Mouse (Mus musculus) fibroblast of lung, adult 2 months (primary cell): ENCODE measurements around the gene Foxk2.
A peak's percentile ranks its signal among the peaks of the same experiment; 100 is the strongest.

ENCODE experiments used
- DNase-seq: peaks from one replicate; pipeline ENCODE4 v3.0.0-alpha.2; 2011; ENCODE audit warnings: low read depth

Foxk2 gene

DNA sequence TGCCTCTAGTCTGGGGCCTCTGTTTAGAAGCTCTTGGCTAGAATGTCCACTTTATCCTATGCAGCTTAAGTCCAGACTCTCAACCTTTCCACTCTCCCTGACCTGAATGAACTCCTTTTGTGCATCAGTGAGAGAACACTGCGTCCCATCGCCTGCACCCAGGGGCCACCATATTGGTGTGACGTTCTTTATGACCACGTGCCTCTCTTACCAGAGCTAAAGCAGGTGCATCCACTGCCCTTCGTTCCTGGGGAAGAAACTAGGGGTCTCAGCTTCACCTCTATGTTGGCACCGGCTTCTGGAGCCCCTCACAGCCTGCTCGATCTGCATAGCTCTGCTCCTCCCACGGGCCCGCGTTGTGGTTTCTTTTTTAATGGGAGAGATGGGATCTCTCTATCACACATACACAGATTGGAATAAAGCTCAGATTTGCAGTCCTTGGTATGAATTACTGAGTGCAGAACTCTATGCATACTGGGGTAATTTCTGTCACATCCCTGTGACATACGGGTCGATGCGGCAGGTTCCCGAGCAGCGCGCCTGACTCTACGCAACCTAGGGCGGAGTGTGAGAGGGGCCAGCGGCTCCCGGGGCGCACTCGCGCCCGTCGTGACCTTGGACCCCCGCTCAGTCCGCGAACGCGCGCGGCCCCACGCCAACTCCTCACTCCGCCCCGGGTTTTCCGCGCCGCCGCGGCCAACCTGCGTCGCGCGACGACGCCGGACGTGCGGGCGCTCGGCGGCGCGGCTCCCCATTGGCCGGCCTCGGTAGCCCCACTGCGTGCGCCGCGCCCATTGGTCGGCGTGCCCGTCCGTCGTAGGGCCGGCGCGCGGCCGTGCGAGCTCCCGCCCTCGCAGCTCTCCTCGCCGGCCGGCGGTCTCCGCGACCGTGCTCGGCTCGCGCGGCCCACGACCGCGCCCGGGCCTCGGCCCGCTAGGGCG is at the start of gene Foxk2:
Foxk2 (plus strand) TSS at position 831 of the 941 bp plus-strand sequence.
- peak; percentile 62 for DNase-seq

DNA sequence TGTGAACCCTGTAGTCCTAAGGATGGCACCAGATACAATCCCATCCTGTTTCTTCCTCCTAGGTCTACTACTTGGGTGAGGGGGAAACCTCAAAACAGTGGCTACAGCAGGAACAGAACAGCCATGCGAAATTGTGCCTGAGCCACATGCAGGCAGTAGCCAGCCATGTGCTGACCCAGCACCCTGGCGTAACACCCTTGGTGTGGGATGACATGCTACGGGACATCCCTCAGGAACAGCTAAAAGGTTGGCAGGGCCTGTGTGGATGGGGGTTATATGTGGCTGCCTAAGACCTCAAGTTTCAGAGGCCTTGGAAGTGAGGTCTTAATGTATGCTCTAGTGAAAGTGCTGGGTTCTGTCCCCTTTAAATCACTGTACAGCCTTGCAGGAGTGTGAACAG is 43.0 kb upstream of the Foxk2 start:
- no peak for DNase-seq

DNA sequence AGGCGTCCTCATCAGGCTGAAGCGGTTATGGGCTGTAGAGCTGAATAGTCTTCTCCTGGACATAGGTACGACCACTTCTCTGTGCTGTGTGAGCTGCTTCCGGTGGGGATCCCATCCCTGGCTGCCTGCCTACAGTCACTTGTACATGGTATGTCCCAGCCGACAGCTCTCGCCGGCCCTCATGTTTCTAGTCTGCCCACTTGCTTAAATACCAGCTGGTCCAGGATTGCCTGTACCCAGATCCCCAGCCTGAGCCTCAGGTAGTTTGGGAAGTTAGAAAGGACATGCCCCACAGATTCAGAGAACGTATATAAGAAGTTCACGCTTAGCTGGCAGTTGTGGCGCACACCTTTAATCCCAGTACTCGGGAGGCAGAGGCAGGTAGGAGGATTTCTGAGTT is 40.0 kb upstream of the Foxk2 start:
- DNase-seq: no peak

DNA sequence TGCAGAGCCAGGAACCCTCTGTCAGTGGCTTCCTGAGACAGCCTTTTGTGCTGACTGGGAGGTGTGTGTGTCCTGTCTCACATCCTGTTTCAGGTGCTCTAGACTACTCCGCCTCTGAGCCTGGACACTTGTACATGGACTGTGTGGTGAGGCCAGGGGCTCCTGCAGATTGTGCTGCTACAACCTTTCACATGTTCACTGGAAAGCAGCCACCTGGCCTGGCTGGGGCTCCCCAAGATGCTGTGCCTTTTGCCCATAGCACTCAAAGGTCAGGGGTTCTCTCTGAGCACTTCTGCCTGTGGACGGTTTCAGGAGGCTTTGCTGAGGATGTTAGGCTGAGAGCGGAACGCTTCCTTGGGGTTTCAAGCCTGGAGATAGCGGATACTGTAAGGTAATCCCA is 39.0 kb upstream of the Foxk2 start:
- no peak for DNase-seq

DNA sequence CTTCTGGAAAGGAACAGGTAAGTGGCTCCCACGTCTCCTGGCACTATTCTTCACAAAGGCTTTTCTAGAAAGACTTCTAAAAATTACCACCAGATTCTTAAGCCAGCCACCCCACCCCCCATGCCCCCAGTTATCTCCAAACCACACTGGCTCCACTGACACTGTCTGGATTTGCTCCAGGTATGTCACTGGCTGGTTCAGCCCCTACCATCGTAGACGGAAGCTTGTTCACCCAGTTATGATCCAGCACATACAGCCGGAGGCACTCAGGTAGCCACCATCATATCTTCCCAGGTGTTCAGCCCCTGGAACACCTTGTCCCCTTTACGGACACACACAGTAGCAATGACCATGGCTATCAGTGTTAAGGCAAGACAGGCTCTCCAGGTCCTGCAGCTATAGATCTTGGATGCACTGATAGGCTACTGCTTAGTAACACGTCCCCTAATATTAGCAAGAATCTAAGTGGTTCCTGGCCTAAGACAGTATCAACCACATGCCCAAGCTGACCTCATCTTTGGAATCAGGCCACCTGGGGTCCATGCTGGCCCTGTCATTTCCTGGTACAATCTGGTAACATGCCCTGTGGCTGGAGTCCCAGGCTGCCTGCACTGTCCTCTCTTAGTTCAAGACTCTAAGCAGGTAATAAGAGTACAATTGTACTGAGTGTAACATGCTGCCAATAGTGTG is 38.3 kb upstream of the Foxk2 start:
- DNase-seq: no peak

DNA sequence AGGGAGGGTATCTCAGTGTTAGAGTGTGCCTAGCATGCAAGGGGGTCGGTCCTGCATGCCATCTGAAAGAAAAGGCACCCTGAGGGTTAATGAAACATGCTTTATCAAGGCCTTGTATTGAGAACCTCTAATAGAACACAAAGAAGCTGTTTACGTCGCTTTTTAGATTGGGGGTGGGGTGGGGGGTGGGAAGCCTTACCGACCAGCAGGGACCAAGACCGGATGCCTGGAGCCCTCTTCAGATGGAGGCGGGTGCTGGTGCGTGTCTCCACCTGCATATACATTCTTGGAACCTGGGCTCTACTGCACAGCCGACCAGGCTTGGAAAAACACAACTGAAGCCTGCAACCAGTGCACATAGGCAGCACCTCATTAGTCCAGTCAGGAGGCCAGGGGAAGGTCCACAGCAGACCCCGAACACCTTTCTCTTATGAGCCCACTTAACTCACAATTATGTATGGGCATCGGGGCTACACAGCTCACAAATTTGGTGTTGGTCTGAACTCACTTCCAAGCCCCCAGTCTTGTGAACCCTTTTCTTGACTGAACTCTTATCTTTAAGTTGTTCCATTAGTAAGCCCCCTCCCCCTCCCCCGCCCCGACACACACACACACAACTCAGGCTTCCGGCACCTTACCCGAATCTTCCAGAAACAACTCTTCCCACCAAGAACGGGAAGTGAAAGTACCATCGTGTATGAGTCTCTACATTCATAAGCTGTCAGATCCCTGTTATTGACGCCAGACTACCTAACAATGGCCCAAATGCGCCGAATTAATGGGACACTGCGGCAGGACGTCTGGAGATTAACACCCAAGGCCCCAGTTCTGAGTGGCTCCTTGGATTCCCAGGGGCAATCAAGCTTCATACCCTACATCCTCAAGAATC is 31.4 kb upstream of the Foxk2 start:
- DNase-seq: no peak

DNA sequence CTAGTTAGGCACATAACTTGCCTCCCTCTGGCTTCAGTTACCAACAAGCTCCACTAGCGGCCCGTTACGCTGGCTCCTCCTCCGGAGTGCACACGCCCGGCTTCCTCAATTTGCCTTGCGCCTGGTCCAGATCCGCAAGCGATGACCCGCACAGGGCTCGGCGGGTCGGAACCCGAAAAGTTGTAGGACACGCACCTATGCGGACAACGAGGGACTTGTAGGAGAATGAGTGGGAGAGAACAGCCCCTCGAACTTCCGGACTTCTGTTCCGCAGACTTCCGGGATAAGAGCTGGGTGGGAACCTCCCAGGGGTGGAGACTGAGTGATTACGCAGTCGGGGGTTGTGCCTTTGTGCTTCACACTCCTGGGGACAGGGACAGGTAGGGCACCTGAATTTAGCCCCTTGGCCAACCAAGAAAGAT is 30.8 kb upstream of the Foxk2 start, which contains the start of gene Cybc1:
Cybc1 (minus strand) TSS at position 305 of the 422 bp plus-strand sequence.
- DNase-seq: peak; percentile 65

DNA sequence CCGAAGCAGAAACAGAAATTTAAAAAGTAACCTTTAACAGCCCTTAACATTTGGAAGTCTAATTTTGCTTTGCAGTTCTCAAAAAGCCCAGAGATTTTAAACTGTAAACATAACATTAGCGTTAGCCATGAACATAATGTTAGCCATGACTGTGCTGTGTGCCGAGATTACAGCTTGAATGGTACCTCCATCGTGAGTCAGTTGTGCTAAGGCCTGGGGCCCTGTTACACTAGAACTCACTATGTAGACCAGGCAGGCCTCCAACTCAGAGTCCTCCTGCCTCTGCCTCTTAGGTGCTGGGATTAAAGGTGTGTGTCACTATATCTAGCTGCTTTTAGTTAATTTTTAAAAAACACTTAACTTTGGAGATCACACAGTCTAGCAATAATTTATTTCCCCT is 28.6 kb upstream of the Foxk2 start:
- no peak for DNase-seq

DNA sequence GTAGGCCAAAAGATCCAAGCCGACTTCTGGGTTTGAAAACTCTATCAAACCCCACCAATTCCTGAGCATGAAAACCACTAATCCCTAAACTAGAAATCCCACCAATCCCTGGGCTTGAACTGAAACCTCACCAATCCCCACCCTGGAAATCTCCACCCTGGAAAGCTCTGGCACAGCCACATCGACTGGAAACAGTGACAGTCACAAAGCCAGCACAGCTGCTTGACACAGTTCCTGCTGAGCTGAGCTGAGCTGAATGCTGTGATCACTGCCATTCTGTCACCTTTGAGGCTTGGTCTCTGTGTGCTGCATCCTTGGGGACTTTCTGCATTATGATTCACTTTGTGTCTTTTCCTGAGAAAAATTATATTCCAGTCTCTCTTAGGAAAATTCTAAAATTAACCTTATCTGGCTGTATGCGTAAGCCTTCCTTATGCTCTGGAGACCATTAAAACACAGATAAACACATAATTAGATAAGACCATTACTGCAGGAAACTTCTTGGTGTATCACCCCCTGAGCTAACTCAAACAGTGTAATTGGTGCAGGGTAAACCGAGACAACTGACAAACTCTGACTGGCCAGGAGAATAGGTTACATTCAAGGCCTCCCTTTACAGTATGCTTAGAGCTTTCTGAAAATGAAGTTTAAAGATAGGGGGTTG is 28.0 kb upstream of the Foxk2 start:
- DNase-seq: no peak

DNA sequence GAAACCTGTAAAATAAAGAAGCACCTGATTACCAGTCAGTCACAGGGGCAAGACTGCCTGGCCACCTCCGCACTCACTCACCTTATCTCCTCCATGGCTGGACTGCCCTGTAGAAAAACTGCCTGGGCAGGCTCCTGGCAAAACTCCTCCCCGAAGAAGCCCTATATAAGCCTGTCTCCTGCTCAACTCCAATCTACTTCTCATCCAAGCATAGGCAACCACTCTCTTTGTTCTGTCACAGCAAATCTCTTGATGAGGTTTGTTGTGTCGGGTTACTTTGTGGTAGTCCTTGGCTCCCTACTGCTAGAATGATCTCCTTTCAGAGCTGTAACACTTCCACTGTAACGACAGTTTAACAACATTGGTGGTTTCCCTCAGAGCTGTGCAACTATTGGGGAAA is 27.1 kb upstream of the Foxk2 start:
- no peak for DNase-seq

DNA sequence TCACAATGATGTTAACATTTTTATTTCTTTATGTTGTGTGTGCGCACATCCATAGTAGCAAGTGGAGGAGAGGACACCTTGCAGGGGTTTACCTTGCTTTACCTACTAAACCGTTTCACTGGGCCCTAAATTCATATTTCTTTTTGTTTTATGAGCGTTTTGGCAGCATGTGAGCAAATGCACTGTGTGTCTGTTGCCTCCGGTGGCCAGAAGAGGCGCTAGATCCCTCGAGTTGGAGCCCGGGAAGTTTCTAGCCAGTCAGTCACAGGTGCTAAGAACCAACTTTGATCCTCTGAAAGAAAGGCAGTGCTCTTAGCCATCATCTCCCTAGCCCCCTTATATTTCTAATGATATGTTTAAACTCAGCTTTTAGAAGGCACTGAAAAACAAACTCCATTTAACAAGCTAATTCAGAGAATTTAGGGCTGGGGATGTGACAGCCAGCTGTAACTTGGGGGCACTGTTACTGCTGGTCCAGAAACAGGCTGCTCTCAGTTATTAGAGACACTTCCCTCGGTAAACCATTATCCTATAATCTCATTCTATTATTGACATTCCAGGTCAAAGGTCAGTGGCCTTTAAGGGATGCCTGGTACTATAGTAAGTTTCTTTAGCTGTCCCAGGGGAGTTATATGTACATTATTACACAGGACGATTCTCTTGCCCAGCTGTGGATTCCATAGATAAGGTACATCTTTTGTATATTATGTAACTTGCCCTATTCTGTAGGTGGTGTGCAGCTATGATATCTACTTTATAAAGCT is 24.1 kb upstream of the Foxk2 start:
- DNase-seq: no peak

DNA sequence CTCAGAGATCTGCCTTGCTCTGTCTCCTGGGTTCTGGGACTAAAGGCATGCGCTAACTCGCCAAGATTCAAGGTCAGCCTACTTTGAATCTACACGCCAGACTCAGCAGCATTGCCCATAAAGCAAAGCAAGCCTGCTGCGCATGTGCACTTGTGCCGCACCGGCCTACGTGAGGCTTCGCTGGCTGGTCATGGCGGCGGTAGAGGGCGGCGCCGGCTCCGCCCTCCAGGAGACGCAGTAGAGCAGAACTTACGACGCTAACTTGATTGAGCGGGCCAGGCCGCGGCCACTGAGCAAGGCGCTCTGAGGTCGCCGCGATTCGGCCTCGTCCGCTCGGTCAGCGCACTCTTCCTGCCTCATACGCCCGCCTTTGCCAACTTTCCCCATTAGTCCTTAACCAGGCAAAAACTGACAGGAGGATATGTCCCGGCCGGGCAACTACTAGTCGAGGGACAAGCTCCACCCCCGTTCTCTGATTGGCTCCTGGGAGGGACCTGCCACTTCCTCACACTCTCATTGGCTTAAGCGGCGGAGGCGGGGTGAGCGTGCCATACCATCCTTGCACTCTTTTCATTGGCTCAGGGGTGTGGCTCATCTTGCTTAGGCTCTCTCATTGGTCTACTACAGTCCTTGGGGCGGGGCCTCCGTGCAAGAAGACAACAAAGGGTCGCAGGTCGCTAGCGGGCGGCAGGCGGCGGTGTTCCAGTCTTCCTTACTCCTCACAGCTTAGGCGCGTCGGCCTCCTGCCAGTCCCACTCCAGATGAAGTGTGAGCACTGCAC is 23.0 kb upstream of the Foxk2 start, which contains the start of gene Narf:
Narf (plus strand) TSS at position 690 of the 781 bp plus-strand sequence.
- peak; percentile 99 for DNase-seq

DNA sequence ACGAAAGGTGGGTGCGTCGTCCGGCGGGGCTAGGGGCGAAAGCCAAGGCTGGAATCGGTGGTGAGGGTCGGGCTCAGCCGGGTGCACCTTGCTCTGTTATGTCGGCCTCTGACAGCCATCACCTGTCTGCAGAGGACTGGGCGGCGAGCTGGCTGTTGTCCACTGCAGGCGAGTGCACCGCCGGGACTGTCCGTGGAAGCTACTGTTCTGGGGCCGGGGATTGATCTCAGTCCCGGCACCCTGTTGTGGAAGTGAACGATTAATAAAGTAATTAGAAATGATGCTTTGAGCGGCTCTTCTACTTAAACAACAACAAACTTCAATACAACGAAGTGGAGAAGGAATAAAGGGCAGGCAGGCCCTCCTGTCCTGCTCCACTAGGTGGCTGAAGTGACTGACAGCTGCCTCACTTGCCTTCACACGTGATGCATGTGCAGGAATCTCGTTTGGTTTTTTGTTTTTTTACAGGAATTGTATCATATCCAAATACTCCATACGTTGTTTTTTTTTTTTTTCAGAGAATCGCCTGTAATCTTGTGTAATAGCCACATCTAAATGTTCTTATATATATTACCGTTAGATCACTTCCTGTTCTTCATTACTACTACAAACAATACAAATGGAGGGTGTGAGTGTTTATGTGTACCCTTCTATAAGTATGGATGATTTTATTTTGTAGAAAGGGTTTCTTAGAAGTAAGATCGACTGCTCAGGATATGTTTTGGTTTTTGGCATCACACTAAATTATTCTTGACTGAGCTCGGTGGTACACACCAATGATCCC is 22.3 kb upstream of the Foxk2 start:
- no peak for DNase-seq

DNA sequence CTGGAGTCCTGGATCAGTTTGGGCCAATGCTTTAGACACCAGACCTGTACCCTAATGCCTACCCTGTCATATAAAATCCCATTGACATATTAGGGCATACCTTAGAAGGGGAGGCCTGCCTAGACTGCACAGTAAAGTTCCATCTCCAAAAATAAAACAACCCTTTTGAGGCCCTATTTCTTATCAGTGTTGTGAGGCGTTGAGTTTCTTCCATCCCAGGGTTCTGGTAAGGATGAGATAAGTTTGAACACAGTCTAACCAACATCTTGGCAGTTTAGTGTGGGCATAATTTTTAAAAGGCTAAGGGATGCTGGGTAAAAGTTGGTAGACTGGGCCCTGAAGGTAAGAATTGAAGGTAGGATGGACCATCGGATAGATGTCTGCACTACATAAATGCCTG is 20.1 kb upstream of the Foxk2 start:
- DNase-seq: no peak

DNA sequence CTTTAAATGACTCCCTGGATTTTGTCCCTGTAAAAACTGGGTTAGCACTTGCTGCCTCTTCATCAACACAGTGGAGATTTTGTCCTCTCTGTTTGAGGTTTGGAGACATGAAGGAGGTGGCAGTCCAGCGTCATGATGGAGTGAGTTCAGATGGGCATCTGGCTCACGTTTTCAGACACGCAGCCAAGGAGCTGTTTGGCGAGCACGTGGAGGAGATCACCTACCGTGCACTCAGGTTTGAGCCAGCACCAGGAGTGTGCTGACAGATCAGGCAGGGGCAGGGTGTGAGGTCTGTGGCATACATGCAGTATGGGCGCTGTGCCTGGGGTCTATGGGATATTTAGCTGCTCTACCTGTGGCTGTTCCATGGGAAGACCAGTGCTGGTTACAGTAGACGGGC is 9.6 kb upstream of the Foxk2 start:
- no peak for DNase-seq

DNA sequence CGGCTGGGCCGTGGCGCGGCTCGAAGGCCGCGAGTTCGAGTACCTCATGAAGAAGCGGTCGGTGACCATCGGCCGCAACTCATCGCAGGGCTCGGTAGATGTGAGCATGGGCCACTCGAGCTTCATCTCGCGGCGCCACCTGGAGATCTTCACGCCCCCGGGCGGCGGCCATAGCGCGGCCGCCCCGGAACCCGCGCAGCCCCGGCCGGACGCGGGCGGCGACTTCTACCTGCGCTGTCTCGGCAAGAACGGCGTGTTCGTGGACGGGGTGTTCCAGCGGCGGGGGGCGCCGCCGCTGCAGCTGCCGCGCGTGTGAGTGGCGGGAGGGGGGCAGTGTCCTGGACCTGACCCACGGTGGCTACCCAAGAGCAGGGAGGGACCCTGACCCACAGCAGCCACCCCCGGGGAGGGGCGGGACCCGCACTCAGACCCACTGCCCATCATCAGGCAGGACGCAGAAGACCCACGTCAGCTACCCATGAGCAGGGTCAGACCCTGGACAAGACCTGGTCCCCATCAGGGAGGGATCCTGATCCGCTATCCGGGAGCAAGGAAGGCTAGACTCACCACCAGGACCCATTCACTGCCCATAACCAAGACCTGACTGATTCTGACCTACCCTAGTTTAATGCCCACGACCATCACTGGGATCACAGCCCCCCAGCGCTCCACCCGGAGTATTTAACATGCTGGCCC is 569 bp downstream of the Foxk2 start:
- no peak for DNase-seq

DNA sequence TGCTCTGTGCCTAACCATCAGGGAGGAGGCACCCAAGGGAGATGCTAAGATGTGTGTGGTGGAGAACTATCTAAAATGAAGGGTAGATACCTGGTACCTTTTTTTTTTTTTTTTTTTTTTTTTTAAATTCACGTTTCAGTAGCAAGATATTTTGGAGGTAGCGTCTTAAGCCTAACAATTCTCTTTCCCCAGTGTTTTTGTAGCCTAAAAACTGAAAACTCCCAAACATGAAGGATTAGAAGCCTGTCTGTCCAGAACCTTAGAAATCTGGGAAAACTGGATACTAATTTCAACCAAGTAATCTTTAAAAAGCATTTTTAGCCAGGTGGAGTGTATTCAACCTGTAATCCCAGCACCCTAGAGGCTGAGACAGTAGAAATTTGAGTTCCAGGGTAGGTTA is 1.3 kb downstream of the Foxk2 start:
- no peak for DNase-seq

DNA sequence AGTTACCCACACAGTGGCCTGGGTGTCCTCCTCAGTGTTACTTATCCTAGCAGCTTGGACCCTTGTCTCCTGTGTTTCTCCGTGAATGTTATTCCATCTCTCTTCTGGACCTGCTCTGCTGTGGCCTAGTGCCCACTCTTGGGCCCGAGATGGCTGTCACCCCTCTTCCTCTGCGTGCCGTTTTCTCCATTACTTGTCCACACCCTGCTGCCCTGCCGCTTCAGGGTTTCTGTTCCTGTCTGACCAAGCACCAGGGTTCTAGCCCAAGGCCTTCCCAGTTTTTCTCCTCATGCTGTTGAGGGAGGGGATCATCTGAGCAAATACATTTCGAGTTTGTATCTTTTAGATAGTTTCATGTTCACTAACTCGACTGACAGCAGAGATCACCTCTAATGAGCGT is 17.7 kb downstream of the Foxk2 start:
- DNase-seq: no peak

DNA sequence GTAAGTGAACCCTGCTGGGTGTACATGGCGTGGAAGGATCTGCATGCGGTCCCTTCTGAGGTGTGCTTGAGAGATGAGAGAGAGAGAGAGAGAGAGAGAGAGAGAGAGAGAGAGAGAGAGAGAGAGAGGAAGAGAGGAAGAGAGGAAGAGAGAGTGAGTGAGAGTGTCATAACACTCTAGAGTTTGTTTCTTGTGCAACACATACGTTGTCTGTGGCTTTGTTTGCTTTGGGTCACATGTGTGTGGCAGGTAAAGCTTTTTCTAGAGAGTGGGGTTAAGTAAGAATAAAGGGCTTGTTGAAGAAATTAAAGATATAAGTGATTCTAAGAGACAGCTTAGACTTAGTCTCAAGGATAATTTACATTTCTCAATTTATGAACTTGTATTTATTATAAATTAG is 18.2 kb downstream of the Foxk2 start:
- DNase-seq: no peak
